Mouse (Mus musculus) layer of hippocampus, adult 9-11 months (tissue): ENCODE results near the gene Flt3l.
A peak's percentile ranks its signal among the peaks of the same experiment; 100 is the strongest.
"Not testable (repeated sequence)": the region's sequence is repeated elsewhere in the genome, so short reads cannot be mapped to it uniquely, and the experiment has no call there.

Experiments used
- DNase-seq: peaks from one replicate; pipeline ENCODE4 v3.0.0; 2022

The Flt3l gene

GRCm38 (mm10) chr7:45135993-45136567, at the start of gene Flt3l, which contains the start of gene Gm45713:
Flt3l (minus strand) TSS chr7:45136432.
Gm45713 (minus strand) TSS chr7:45136231.
- peak; percentile 90 for DNase-seq

GRCm38 (mm10) chr7:45185921-45186320, 49.7 kb upstream of the Flt3l start:
- DNase-seq = no peak

GRCm38 (mm10) chr7:45183672-45184071, 47.4 kb upstream of the Flt3l start:
- no peak for DNase-seq

- no peak for DNase-seq
Observed at GRCm38 (mm10) chr7:45182606-45183005, 46.4 kb upstream of the Flt3l start.

- DNase-seq = peak; percentile 90
Observed at GRCm38 (mm10) chr7:45182199-45182601, 46.0 kb upstream of the Flt3l start.

- DNase-seq = no peak
Observed at GRCm38 (mm10) chr7:45181540-45181939, 45.3 kb upstream of the Flt3l start.

GRCm38 (mm10) chr7:45180896-45181477, 44.8 kb upstream of the Flt3l start, which contains the start of gene Pth2:
Pth2 (plus strand) TSS chr7:45180995.
- no peak for DNase-seq

GRCm38 (mm10) chr7:45179469-45179868, 43.2 kb upstream of the Flt3l start, which contains the start of gene Gfy:
Gfy (minus strand) TSS chr7:45179569.
- no peak for DNase-seq

GRCm38 (mm10) chr7:45178550-45178949, 42.3 kb upstream of the Flt3l start:
- no peak for DNase-seq

- DNase-seq = no peak
Observed at GRCm38 (mm10) chr7:45176356-45176755, 40.1 kb upstream of the Flt3l start.

GRCm38 (mm10) chr7:45175929-45176328, 39.7 kb upstream of the Flt3l start:
- DNase-seq = no peak

GRCm38 (mm10) chr7:45175398-45175797, 39.2 kb upstream of the Flt3l start:
- DNase-seq = no peak

- no peak for DNase-seq
Observed at GRCm38 (mm10) chr7:45174567-45175280, 38.5 kb upstream of the Flt3l start.

GRCm38 (mm10) chr7:45173772-45174171, 37.5 kb upstream of the Flt3l start:
- not testable (repeated sequence) for DNase-seq

- no peak for DNase-seq
Observed at GRCm38 (mm10) chr7:45172974-45173373, 36.7 kb upstream of the Flt3l start.

- peak; percentile 83 for DNase-seq
Observed at GRCm38 (mm10) chr7:45169495-45169894, 33.3 kb upstream of the Flt3l start.

GRCm38 (mm10) chr7:45168656-45169055, 32.4 kb upstream of the Flt3l start:
- no peak for DNase-seq

GRCm38 (mm10) chr7:45167761-45168445, 31.7 kb upstream of the Flt3l start:
- DNase-seq = peak; percentile 81

- DNase-seq = peak; percentile 75
Observed at GRCm38 (mm10) chr7:45166950-45167401, 30.7 kb upstream of the Flt3l start.

GRCm38 (mm10) chr7:45165701-45166100, 29.5 kb upstream of the Flt3l start:
- DNase-seq = no peak

- DNase-seq = no peak
Observed at GRCm38 (mm10) chr7:45164833-45165232, 28.6 kb upstream of the Flt3l start.

GRCm38 (mm10) chr7:45163735-45164490, 27.7 kb upstream of the Flt3l start, which contains the start of gene Slc17a7:
Slc17a7 (plus strand) TSS chr7:45163949.
- DNase-seq = peak; percentile 61
